Mouse (Mus musculus) v-Abl transformed pro-B cells (cell line): ENCODE measurements around the gene Lbr.

Source experiments
- in situ Hi-C, 2 experiments: fragments of 400-800 bp; cut with MboI; formaldehyde crosslinking; loops; one replicate each; pipeline ENCODE4 v1.15.1; 2025; ENCODE audit not compliant: unreplicated experiment in 2 of 2

Gene Lbr

GRCm38 (mm10) chr1:181856329-181856728 is 13.5 kb upstream of the Lbr start:
- in situ Hi-C loops = loop anchor here in 1 of 2 experiments (25.0 kb wide), 2 partner anchors 694 to 944 kb away; partner anchors contain the start of gene Pycr2

DNA sequence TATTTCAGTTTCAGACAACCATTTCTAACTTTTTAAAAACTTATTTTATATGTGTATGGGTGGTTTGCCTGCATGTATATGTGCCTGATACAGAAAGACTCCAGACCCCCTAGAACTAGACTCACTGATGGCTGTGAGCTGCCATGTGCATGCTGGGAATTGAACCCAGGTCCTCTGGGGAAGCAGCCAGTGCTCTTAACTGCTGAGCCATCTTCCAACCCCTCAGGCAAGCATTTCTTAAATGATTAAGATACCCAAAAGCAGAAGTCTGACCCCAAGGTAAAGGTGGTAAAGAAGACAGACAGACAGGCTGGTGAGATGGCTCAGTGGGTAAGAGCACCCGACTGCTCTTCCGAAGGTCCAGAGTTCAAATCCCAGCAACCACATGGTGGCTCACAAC is 12.0 kb upstream of the Lbr start:
- in situ Hi-C loops = loop anchor here in 1 of 2 experiments (25.0 kb wide), 2 partner anchors 693 to 943 kb away; partner anchors contain the start of gene Pycr2

GRCm38 (mm10) chr1:181853081-181853736 is 10.4 kb upstream of the Lbr start:
- in situ Hi-C loops = loop anchor here in 1 of 2 experiments (25.0 kb wide), 2 partner anchors 691 to 941 kb away; partner anchors contain the start of gene Pycr2

DNA sequence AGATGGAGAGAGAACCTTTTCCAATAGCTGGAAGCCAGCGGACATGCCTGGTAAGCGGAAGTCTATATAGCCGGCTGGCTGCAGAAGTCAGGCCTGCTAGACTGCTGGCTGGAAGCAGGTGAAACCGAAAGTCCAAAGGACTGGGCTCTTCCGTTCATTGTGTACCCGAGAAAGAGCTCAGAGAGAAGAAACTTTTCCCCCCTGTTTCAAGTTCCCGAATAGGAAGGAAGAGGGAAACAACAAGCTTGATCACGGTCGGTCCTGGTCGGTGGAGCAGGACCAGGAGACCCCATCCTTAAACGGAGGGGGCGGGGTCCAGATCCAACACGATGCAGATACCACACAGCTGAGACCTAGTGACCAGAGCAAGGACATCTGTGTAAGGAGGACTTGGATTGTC is 9.6 kb upstream of the Lbr start:
- in situ Hi-C loops = loop anchor here in 1 of 2 experiments (25.0 kb wide), 2 partner anchors 690 to 940 kb away; partner anchors contain the start of gene Pycr2

DNA sequence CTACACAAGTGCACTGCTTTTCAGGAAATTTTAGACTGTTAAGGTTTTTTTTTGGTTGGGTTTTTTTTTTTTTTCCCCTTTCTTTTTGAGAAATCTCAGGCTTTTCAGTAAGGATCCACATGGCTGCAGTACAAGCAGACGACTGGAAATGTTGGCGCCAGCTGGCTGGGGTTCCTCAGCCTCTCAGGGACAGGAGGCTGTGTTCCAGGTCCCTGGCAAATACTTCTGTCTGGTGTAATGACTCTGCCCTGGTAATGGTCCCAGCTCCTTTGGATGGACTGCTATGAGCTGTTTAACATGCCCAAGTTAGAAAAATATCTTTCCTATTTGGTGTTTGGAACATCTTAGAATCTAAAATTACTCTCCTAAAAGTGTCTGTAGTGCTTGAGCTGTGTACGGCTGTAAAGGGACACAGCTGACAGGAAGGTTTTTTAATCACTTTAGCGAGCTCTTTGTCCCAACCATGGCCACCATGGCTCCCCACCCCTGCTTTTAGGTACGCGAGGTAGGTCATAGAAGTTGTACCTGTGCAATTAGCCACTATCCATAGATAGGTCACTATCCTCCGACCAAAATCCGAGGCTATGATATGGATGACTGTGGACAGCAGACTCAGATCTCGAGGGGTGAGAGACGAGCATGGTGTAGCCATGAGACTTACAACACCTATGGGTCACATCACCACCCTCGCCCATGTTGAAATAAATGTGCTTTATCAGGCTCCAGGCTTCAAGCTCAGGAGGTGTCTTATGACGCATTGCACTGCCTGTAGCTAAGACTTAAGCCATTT is 8.9 kb upstream of the Lbr start:
- in situ Hi-C loops = loop anchor here in 1 of 2 experiments (25.0 kb wide), 2 partner anchors 689 to 939 kb away; partner anchors contain the start of gene Pycr2

DNA sequence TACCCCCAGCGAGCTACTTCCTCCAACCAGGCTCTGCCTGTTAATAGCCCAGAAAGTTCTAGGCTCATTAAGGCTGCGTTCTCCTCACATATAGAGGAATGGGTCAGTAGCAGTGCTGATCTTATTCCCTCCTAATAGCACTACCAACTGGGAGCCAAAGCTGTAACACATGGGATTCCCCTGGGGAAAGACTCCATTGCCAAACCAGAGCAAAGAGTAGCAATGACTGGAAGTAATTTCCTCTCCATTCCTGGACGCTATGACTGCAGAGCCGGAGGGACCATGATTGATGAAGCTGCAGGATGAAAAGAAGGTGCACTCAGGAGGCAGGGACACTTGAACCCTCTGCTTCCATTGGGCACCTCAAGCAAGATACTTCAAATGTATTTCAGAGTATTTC is 7.6 kb upstream of the Lbr start:
- in situ Hi-C loops = loop anchor here in 1 of 2 experiments (25.0 kb wide), 2 partner anchors 688 to 938 kb away; partner anchors contain the start of gene Pycr2

DNA sequence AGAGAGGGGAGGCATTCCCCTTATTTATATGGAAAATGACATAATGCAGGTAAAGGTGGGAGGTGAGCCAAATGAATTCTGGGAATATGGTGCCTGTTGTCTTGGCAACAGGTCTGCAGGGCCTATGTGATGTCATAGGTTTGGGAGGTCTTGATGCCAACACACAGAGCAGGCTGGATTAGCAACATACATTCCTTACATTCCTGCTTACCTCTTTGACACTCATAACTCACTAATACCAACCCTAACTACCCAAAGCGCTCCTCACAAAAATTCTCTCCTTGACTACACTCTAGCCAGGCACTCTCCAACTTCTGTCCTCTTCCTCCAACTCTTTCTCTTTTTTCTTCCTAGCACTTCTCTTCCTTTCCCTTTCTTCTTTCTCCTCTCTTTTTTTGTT is 5.4 kb upstream of the Lbr start:
- in situ Hi-C loops = loop anchor here (10.0 to 25.0 kb wide), 2 partner anchors 873 to 961 kb away; partner anchors contain the start of gene Lefty2 (in 1 of the 2)

DNA sequence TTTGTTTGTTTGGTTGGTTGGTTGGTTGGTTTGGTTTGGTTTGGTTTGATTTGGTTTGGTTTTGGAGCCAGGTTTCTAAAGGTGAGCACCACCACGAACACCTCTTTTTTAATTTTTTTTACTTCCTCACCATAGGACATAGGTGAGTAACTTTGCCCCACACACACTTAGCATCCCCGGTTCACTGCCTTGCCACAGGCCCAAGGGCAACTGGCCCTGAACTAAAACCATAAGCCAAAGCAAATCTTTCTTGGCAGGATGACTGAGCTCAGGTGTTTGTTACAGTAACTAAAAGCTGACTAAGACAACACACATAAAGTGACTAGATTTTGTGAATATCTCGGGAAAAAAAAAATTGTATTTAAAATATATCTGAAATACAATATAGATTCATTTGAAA is 4.5 kb upstream of the Lbr start:
- in situ Hi-C loops = loop anchor here (10.0 to 25.0 kb wide), 2 partner anchors 873 to 960 kb away; partner anchors contain the start of gene Lefty2 (in 1 of the 2)

GRCm38 (mm10) chr1:181845767-181846166 is 2.9 kb upstream of the Lbr start:
- in situ Hi-C loops = loop anchor here (10.0 to 25.0 kb wide), 2 partner anchors 871 to 958 kb away; partner anchors contain the start of gene Lefty2 (in 1 of the 2)

DNA sequence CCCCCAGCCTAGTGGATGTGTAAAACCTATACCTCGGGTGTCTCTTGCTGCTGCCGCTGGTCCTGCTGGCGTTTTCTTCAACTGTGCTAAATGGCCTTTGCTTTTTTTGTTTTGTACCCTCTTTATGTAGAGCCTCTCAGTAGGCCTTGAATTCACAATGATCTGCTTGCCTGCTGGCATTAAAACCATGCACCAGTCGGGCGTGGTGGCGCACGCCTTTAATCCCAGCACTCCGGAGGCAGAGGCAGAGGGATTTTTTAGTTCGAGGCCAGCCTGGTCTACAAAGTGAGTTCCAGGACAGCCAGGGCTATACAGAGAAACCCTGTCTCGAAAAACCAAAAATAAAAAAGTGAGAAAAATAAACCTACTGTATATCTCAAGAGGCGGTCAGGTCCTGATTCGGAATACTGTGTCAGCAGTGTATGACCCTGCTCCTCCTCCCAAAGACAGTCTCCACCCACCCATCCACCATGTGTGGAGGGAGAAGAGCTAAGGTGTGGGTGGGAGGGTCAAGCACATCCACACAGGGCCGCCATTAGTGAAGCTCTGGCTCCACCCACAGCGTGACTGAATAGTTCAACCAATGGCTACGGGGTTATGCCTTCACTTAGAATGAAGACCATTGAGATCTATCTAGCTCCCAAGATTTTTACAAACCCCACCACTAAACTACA is 2.2 kb upstream of the Lbr start:
- in situ Hi-C loops = loop anchor here (5.0 to 25.0 kb wide), 3 partner anchors 32 to 958 kb away; partner anchors contain the start of gene Lefty2 (in 1 of the 2)

- in situ Hi-C loops = loop anchor here (5.0 to 25.0 kb wide), 3 partner anchors 35 to 955 kb away; partner anchors contain the start of gene Lefty2 (in 1 of the 2)
Observed at GRCm38 (mm10) chr1:181841864-181842672, 778 bp downstream of the Lbr start.

DNA sequence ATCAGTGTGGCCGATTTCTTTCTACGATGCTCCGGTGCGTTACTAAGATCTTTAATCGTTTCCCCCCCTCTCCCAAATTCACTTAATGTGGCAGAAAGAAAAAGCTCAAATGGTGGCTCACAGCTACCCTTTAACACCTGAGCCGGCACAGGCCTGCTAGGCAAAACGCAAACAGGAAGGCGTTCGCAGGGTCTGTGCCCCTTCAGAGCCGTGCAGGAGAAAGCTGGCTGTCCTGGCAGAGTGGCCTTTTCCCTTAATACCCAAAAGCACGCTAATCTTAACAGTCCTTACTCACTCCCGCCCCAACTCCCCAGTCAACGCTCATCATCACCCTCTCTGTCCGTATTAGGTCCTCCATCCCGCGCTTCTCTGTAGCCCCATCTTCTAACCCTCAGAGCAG is 1.4 kb downstream of the Lbr start:
- in situ Hi-C loops = loop anchor here (5.0 to 25.0 kb wide), 3 partner anchors 36 to 954 kb away; partner anchors contain the start of gene Lefty2 (in 1 of the 2)

DNA sequence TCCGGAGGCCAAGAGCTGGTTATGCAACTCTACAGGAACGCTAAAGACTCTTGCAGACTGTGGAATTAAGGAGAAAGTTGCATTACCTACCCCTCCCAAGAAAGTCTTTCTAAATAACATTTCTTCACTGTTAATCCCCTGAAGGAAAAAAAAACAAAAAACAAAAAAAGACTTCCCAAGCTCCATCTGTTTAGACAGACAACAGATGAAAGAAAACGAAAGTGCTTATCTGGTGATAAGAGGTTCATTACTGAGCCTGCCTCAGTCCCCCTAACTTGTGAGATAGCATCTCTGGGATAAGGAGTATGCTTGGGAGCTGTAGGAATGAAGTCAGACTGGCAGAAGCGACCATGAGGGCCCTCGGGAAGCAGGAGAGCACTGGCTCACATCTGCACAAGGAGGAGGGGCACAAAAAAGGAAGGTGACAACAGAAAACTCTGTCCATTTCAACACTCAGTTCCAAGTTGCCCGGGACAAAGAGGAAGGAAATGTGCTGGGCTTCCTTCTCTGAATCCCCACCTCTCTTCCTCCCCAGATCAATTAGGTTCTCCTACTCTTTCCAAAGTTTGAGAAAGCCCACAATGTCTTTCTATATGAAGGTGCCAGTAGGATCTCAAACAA is 3.0 kb downstream of the Lbr start:
- in situ Hi-C loops = loop anchor here (5.0 to 25.0 kb wide), 3 partner anchors 37 to 953 kb away; partner anchors contain the start of gene Lefty2 (in 1 of the 2)

GRCm38 (mm10) chr1:181838111-181838510 is 4.7 kb downstream of the Lbr start:
- in situ Hi-C loops = loop anchor here in 1 of 2 experiments (25.0 kb wide), 1 partner anchor 951 kb away; the partner anchor contains the start of gene Lefty2

DNA sequence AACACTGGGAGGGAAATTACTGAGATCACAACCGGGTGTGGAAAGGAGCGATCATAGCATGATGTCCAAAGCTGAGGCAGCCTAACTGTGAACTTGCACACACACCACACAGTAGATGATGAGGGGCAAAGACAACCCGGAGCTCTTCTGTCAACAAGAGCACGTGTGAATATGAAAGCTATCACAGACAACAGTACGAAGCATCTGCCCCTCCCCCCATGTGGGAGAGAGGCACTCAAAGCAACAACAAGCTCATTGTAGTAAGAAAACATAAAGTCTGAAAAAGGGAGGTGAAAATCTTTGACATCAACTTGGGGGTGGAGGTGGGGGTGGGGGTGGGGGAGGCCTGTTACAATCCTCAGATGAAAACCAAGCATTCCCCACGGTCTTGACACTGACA is 9.7 kb downstream of the Lbr start:
- in situ Hi-C loops = loop anchor here in 1 of 2 experiments (25.0 kb wide), 1 partner anchor 946 kb away; the partner anchor contains the start of gene Lefty2

GRCm38 (mm10) chr1:181832720-181833119 is 10.1 kb downstream of the Lbr start:
- in situ Hi-C loops = loop anchor here in 1 of 2 experiments (25.0 kb wide), 1 partner anchor 945 kb away; the partner anchor contains the start of gene Lefty2

DNA sequence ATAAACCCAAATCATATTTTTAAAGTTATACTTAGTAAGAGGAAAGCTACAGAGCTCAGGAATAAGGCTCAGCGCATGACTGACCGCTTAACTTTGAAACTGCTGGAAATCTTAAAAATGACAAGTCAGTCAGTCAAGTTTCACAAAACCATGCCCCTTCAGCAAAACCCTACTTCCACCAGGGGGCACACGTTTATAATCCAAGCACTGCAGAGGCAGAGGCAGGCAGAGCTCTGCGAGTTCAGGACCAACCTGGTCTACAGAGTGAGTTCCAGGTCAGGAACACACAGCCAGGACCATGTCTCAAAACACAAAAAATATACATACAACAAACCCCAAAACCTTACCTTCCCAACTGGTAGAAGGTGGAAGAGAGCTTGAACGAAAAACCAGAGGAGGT is 14.5 kb downstream of the Lbr start:
- in situ Hi-C loops = loop anchor here (5.0 to 25.0 kb wide), 4 partner anchors 54 to 941 kb away; partner anchors contain the start of gene Lefty2 (in 1 of the 2)

- in situ Hi-C loops = loop anchor here (5.0 to 25.0 kb wide), 4 partner anchors 56 to 939 kb away; partner anchors contain the start of gene Lefty2 (in 1 of the 2)
Observed at GRCm38 (mm10) chr1:181826716-181827115, 16.1 kb downstream of the Lbr start.
